ENCODE assay signal across 12 mouse cellular contexts in genomic region chr9:69165096-69165836, GRCm38 (mm10).
DNase-seq lines count a peak whose midpoint lies in the region; ATAC-seq lines count a peak whose summit lies in the region.
"Had no signal": no experiment of that assay in that cellular context is flagged by ENCODE, and none has a peak within 500 bp of the region (broad histone marks: within the 10 kb centered on the region; RNA-seq: fewer than 3 reads in every experiment).

No protein-coding gene starts in this region.

- peak; percentile 82 for ATAC-seq in activated CD4-positive, CD25-positive, alpha-beta regulatory T cell, adult 4 months
- ATAC-seq in inflammation-experienced regulatory T-cells, adult 6 months, result peak; percentile 77
- ATAC-seq: forebrain, embryonic 16.5 days had no signal

- peak; percentile 18 to 33 for DNase-seq in heart, adult 9 months (ENCODE audit: low spot score in 2 of 2)
- DNase-seq in heart, postnatal 4 days, result no peak
- DNase-seq in 416B (ENCODE audit: low read depth), result peak; percentile 17
- DNase-seq in adrenal gland, adult 18-20 months (ENCODE audit: low spot score in 2 of 2), result no peak
- no peak for DNase-seq in testis, postnatal 14 days (ENCODE audit: low spot score)
- DNase-seq in layer of hippocampus, adult 8-10 months (ENCODE audit: low spot score in 2 of 2), result no peak
- DNase-seq: cerebellum, adult 11-12 months; embryo, embryonic 11 days; kidney, adult 2 months had no signal

Comparison
In these comparisons a context has a peak if more than half of its experiments do, and no peak if none do; other contexts are left out.
1. DNase-seq: peak in heart, adult 9 months (2 of 2) and 416B (single experiment); none in heart, postnatal 4 days (single experiment), adrenal gland, adult 18-20 months (0 of 2), testis, postnatal 14 days (single experiment) and layer of hippocampus, adult 8-10 months (0 of 2).